Mouse (Mus musculus) lung, postnatal 0 days (tissue): ENCODE data around the gene Gm20388.

ENCODE experiments used
- CTCF ChIP-seq: IDR thresholded peaks from 2 replicates; pipeline ENCODE4 v1.5.1; 2016; ENCODE audit warnings: antibody characterized with exemption, mild to moderate bottlenecking
- EP300 ChIP-seq: IDR thresholded peaks from 2 replicates; pipeline ENCODE4 v1.6.1; 2016; ENCODE audit warnings: antibody characterized with exemption, mild to moderate bottlenecking, control low read depth

GRCm38 (mm10) chr8:120091032-120091431, 180.4 kb downstream of the Gm20388 start:
- TF ChIP-seq CTCF (no peak), EP300 (no peak)
